Mouse (Mus musculus): ENCODE results near the gene Lmtk3. TPM values are rescaled to one million over a fixed set of nuclear protein-coding genes. Genes with fewer than 3 reads are reported as not detected.

Lmtk3 gene
- total RNA-seq, 1 experiment from 2014 or later: 7.5 TPM

Other genes starting within 250 kb of the Lmtk3 start
- gene Hsd17b14, start 228.8 kb upstream of the Lmtk3 start, total RNA-seq (2021): 0.67 and 1.2 TPM in 2 replicates
- 149 and 151 TPM in 2 replicates for gene Bcat2, start 213.6 kb upstream of the Lmtk3 start, total RNA-seq (2021)
- gene Fgf21, start 168.2 kb upstream of the Lmtk3 start, total RNA-seq (2021): 0.37 TPM in 1 of 2 replicates, not detected in the other
- gene Fut1, start 166.4 kb upstream of the Lmtk3 start, total RNA-seq (2021): 0.11 TPM in 1 of 2 replicates, not detected in the other
- gene Izumo1, start 161.9 kb upstream of the Lmtk3 start, total RNA-seq (2021): 0.56 and 0.82 TPM in 2 replicates
- 33.0 and 35.4 TPM in 2 replicates for gene Rasip1, start 156.2 kb upstream of the Lmtk3 start, total RNA-seq (2021)
- 4.9 and 8.5 TPM in 2 replicates for gene Mamstr, start 143.8 kb upstream of the Lmtk3 start, total RNA-seq (2021)
- 0.11 TPM in 1 of 2 replicates, not detected in the other for gene Fut2, start 117.3 kb upstream of the Lmtk3 start, total RNA-seq (2021)
- gene Ntn5, start 99.7 kb upstream of the Lmtk3 start, total RNA-seq (2021): 0.26 TPM in 1 of 2 replicates, not detected in the other
- 0.22 and 0.41 TPM in 2 replicates for gene Sec1, start 89.3 kb upstream of the Lmtk3 start, total RNA-seq (2021)
- gene Car11, start 83.9 kb upstream of the Lmtk3 start, total RNA-seq (2021): 10.5 and 16.9 TPM in 2 replicates
- 31.2 and 46.3 TPM in 2 replicates for gene Dbp, start 78.7 kb upstream of the Lmtk3 start, total RNA-seq (2021)
- gene Rpl18, start 68.3 kb upstream of the Lmtk3 start, total RNA-seq (2021): 927 and 1,052 TPM in 2 replicates
- gene Sphk2, start 65.7 kb upstream of the Lmtk3 start, total RNA-seq (2021): 32.3 and 34.4 TPM in 2 replicates
- gene Fam83e, start 62.5 kb upstream of the Lmtk3 start, total RNA-seq (2021): 0.45 and 0.74 TPM in 2 replicates
- not detected in 2 replicates for gene Spaca4, start 57.9 kb upstream of the Lmtk3 start, total RNA-seq (2021)
- gene Sult2b1, start 931 bp downstream of the Lmtk3 start, total RNA-seq (2021): 0.52 and 1.0 TPM in 2 replicates
- 97.5 and 114 TPM in 2 replicates for gene Cyth2, start 30.8 kb downstream of the Lmtk3 start, total RNA-seq (2021)
- gene Kcnj14, start 41.0 kb downstream of the Lmtk3 start, total RNA-seq (2021): 0.48 and 0.60 TPM in 2 replicates
- gene Grwd1, start 47.2 kb downstream of the Lmtk3 start, total RNA-seq (2021): 28.0 and 29.9 TPM in 2 replicates
- 123 and 135 TPM in 2 replicates for gene Kdelr1, start 89.0 kb downstream of the Lmtk3 start, total RNA-seq (2021)
- 0.93 and 1.2 TPM in 2 replicates for gene Grin2d, start 94.6 kb downstream of the Lmtk3 start, total RNA-seq (2021)
- 0.59 TPM in 1 of 2 replicates, not detected in the other for gene Syngr4, start 113.0 kb downstream of the Lmtk3 start, total RNA-seq (2021)
- gene Tmem143, start 113.2 kb downstream of the Lmtk3 start, total RNA-seq (2021): 80.0 and 80.8 TPM in 2 replicates
- 212 TPM in 2 replicates for gene Emp3, start 137.7 kb downstream of the Lmtk3 start, total RNA-seq (2021)
- gene Ccdc114, start 140.3 kb downstream of the Lmtk3 start, total RNA-seq (2021): 9.7 and 11.0 TPM in 2 replicates
- 0.90 and 15.1 TPM in 2 replicates for gene Abcc6, start 246.6 kb downstream of the Lmtk3 start, total RNA-seq (2021)
- gene Nomo1, start 250.0 kb downstream of the Lmtk3 start, total RNA-seq (2021): 53.0 and 60.3 TPM in 2 replicates